Mouse (Mus musculus) embryonic facial prominence, embryonic 14.5 days (tissue): ENCODE measurements at regions not wholly inside any gene's neighbourhood (a gene's known extent, or its start where the extent isn't known, plus 50 kb on each side); places are given as distances from the start of the nearest gene placed in this dataset.

Experiments
- ATAC-seq: fragments of 200-750 bp; cut with Nextera tagmentation; 2 replicates; pipeline ENCODE4 v1.8.0; 2017; ENCODE audit warnings: low read depth, moderate number of reproducible peaks, moderate TSS enrichment
- DNase-seq: peaks from one replicate; pipeline ENCODE4 v3.0.0-alpha.2; 2015; ENCODE audit warnings: low spot score
- H3K27ac ChIP-seq: fragments of 300-500 bp; sonication (generic); replicated peaks from 2 replicates; pipeline ENCODE4 v1.5.1; 2014; ENCODE audit warnings: low read depth, mild to moderate bottlenecking, low read length, moderate library complexity
- H3K27me3 ChIP-seq: fragments of 300-500 bp; sonication (generic); replicated peaks from 2 replicates; pipeline ENCODE4 v1.6.1; 2014; ENCODE audit warnings: low read length; ENCODE audit not compliant: control insufficient read depth, insufficient read depth
- H3K36me3 ChIP-seq: fragments of 300-500 bp; sonication (generic); 2 replicates; pipeline ENCODE4 v1.6.1; 2014; ENCODE audit warnings: low read length, mixed read lengths; ENCODE audit not compliant: control insufficient read depth, insufficient read depth
- H3K4me1 ChIP-seq: fragments of 300-500 bp; sonication (generic); 2 replicates; pipeline ENCODE4 v1.6.1; 2014; ENCODE audit warnings: antibody characterized with exemption, low read length; ENCODE audit not compliant: control insufficient read depth, insufficient read depth
- H3K4me2 ChIP-seq: fragments of 300-500 bp; sonication (generic); 2 replicates; pipeline ENCODE4 v1.6.1; 2014; ENCODE audit warnings: low read depth, mild to moderate bottlenecking, low read length, moderate library complexity, mixed read lengths
- H3K4me3 ChIP-seq: fragments of 300-500 bp; sonication (generic); 2 replicates; pipeline ENCODE4 v1.5.1; 2014; ENCODE audit warnings: low read depth, mild to moderate bottlenecking, low read length
- H3K9ac ChIP-seq: fragments of 300-500 bp; sonication (generic); 2 replicates; pipeline ENCODE4 v1.6.1; 2014; ENCODE audit warnings: low read depth, mild to moderate bottlenecking, low read length, moderate library complexity, mixed read lengths
- H3K9me3 ChIP-seq: fragments of 300-500 bp; sonication (generic); 2 replicates; pipeline ENCODE4 v1.6.1; 2016; ENCODE audit warnings: low read length; ENCODE audit not compliant: control insufficient read depth
- WGBS: fragments of 180-500 bp; shearing (Covaris S2); extraction: QIAGEN DNeasy Blood & Tissue Kit; methylation state at CpG from one replicate; pipeline ENCODE4 v1.1.7; 2014; 5-methylcytosine and 5-hydroxymethylcytosine counted together

GRCm38 (mm10) chr3:41353021-41353420 is 202.5 kb upstream of the Jade1 start:
- Histone ChIP-seq H3K4me3 (no peak overlapping the region), H3K27me3 (no peaks in the 10 kb centered on the region), H3K9me3 (no peaks in the 10 kb centered on the region), H3K27ac (no peak overlapping the region), H3K36me3 (no peaks in the 10 kb centered on the region), H3K4me1 (no peaks in the 10 kb centered on the region), H3K4me2 (no peak overlapping the region), H3K9ac (no peak overlapping the region)
- ATAC-seq, result no peak
- WGBS, result 19% methylated on average over 2 of the region's 2 CpGs
- no peak for DNase-seq

DNA sequence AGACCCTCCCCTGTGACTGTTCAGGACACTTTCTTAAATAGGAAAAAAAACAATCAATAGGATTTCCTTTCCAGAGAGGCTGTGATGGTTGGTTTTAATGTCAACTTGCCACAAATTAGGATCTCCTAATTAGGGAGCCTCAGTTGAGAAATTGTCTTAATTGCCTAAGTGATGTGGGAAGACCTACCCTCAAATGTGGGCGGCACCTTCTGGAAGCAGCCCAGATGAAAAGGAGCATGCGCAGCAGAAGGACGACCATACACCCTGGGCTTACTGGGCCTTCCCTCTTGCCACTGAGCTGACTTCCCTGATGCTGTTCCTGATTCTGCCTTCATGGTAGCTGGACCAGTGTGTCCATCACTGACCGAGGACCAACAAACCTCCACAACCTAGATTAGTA is 203.7 kb upstream of the Jade1 start:
- WGBS, result 78% methylated on average over 4 of the region's 4 CpGs
- no peak overlapping the region for H3K4me3 ChIP-seq
- H3K36me3 ChIP-seq, result no peaks in the 10 kb centered on the region
- H3K4me1 ChIP-seq, result no peaks in the 10 kb centered on the region
- H3K4me2 ChIP-seq, result no peak overlapping the region
- no peak for ATAC-seq
- no peak overlapping the region for H3K9ac ChIP-seq
- no peaks in the 10 kb centered on the region for H3K27me3 ChIP-seq
- no peak overlapping the region for H3K27ac ChIP-seq
- H3K9me3 ChIP-seq, result no peaks in the 10 kb centered on the region
- DNase-seq, result no peak

GRCm38 (mm10) chr3:41351091-41351685 is 204.3 kb upstream of the Jade1 start:
- Histone ChIP-seq H3K27me3 (no peaks in the 10 kb centered on the region), H3K36me3 (no peaks in the 10 kb centered on the region), H3K4me1 (no peaks in the 10 kb centered on the region), H3K9ac (no peak overlapping the region), H3K27ac (no peak overlapping the region), H3K9me3 (no peaks in the 10 kb centered on the region), H3K4me2 (no peak overlapping the region), H3K4me3 (no peak overlapping the region)
- DNase-seq (no peak), ATAC-seq (no peak)
- WGBS, result 88% methylated on average over 8 of the region's 8 CpGs

DNA sequence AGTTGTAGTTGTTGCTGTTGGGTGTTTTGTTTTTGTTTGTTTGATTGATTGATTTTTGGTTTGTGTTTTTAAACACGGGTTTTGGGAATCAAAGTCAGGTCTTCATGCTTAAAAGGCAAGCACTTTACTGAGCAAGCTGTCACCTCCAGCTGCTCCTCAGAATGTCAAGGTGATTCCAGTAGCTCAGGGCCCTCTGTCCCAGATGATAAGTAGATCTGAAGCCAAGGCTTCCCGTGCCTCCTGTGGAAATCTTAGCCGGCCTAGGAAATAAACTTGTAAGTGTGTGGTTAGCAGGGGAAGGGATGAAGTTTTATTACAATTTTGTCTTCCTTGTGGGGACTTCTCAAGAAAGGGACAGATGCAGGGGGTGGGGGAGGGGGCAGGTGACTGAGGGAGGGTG is 205.2 kb upstream of the Jade1 start:
- no peaks in the 10 kb centered on the region for H3K9me3 ChIP-seq
- ATAC-seq (no peak), DNase-seq (no peak)
- 63% methylated on average over 3 of the region's 3 CpGs for WGBS
- no peak overlapping the region for H3K9ac ChIP-seq
- H3K36me3 ChIP-seq, result no peaks in the 10 kb centered on the region
- no peak overlapping the region for H3K4me2 ChIP-seq
- H3K4me1 ChIP-seq, result no peaks in the 10 kb centered on the region
- no peak overlapping the region for H3K4me3 ChIP-seq
- H3K27me3 ChIP-seq, result no peaks in the 10 kb centered on the region
- no peak overlapping the region for H3K27ac ChIP-seq

GRCm38 (mm10) chr3:41348795-41349194 is 206.7 kb upstream of the Jade1 start:
- H3K9me3 ChIP-seq, result no peaks in the 10 kb centered on the region
- no peak overlapping the region for H3K4me2 ChIP-seq
- H3K9ac ChIP-seq, result no peak overlapping the region
- H3K36me3 ChIP-seq, result no peaks in the 10 kb centered on the region
- DNase-seq, result no peak
- H3K4me1 ChIP-seq, result no peaks in the 10 kb centered on the region
- H3K4me3 ChIP-seq, result no peak overlapping the region
- no peak for ATAC-seq
- no peak overlapping the region for H3K27ac ChIP-seq
- H3K27me3 ChIP-seq, result no peaks in the 10 kb centered on the region
- 73% methylated on average over 1 of the region's 1 CpGs for WGBS

DNA sequence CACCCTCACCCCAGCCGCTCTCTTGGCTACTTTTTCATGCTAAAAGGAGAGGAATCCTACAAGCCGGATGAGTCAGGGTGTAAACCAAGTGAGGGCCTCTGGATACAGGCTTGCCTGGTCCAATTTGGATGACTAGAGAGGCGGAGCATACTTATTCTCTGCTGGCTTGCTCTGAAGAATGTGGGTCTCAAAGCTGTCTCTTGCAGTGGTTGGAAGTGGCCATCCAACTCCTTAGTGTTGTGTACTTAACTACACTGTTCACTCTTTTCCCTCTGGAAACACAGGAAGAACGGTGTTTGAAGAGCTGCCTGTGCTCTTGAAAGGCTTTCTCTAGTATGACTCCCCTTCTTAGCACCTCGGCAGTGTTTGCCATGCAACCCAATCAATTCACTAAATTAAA is 208.7 kb upstream of the Jade1 start:
- no peaks in the 10 kb centered on the region for H3K36me3 ChIP-seq
- no peak overlapping the region for H3K9ac ChIP-seq
- no peak overlapping the region for H3K27ac ChIP-seq
- H3K4me1 ChIP-seq, result no peaks in the 10 kb centered on the region
- H3K9me3 ChIP-seq, result no peaks in the 10 kb centered on the region
- no peak overlapping the region for H3K4me2 ChIP-seq
- 66% methylated on average over 5 of the region's 5 CpGs for WGBS
- no peak for ATAC-seq
- H3K27me3 ChIP-seq, result no peaks in the 10 kb centered on the region
- no peak overlapping the region for H3K4me3 ChIP-seq
- no peak for DNase-seq

- Histone ChIP-seq H3K4me2 (no peak overlapping the region), H3K4me1 (no peaks in the 10 kb centered on the region), H3K9ac (no peak overlapping the region), H3K27me3 (no peaks in the 10 kb centered on the region), H3K9me3 (no peaks in the 10 kb centered on the region), H3K36me3 (no peaks in the 10 kb centered on the region), H3K27ac (no peak overlapping the region), H3K4me3 (no peak overlapping the region)
- ATAC-seq, result no peak
- DNase-seq, result no peak
- WGBS, result 70% methylated on average over 2 of the region's 2 CpGs
Observed at GRCm38 (mm10) chr3:41343431-41343830, 212.1 kb upstream of the Jade1 start.

- WGBS, result 35% methylated on average over 7 of the region's 7 CpGs
- H3K4me2 ChIP-seq, result no peak overlapping the region
- H3K4me3 ChIP-seq, result no peak overlapping the region
- no peak overlapping the region for H3K9ac ChIP-seq
- DNase-seq (peak; percentile 60), ATAC-seq (peak; percentile 68)
- H3K27ac ChIP-seq, result no peak overlapping the region
- H3K36me3 ChIP-seq, result no peaks in the 10 kb centered on the region
- no peaks in the 10 kb centered on the region for H3K4me1 ChIP-seq
- 0 out of 2 replicates have a peak, but pooled peaks cover 3% of the 10 kb centered on the region for H3K9me3 ChIP-seq
- no peaks in the 10 kb centered on the region for H3K27me3 ChIP-seq
Observed at GRCm38 (mm10) chr3:41332481-41332880, 223.1 kb upstream of the Jade1 start.

- Histone ChIP-seq H3K27me3 (no peaks in the 10 kb centered on the region), H3K9ac (no peak overlapping the region), H3K4me1 (0 out of 2 replicates have a peak, but pooled peaks cover 4% of the 10 kb centered on the region), H3K36me3 (no peaks in the 10 kb centered on the region), H3K27ac (no peak overlapping the region), H3K9me3 (0 out of 2 replicates have a peak, but pooled peaks cover 3% of the 10 kb centered on the region), H3K4me2 (no peak overlapping the region), H3K4me3 (no peak overlapping the region)
- WGBS, result 63% methylated on average over 5 of the region's 5 CpGs
- no peak for ATAC-seq
- no peak for DNase-seq
Observed at GRCm38 (mm10) chr3:41330356-41330755, 225.2 kb upstream of the Jade1 start.
